Mouse (Mus musculus): ENCODE measurements around the gene Syt9. TPM values are rescaled to one million over a fixed set of nuclear protein-coding genes. Genes with fewer than 3 reads are reported as not detected.
"Not testable (repeated sequence)": the region's sequence is repeated elsewhere in the genome, so short reads cannot be mapped to it uniquely, and the experiment has no call there.

The Syt9 gene
- polyA plus RNA-seq, 1 experiment from 2014 or later, result 0.04 TPM

DNA sequence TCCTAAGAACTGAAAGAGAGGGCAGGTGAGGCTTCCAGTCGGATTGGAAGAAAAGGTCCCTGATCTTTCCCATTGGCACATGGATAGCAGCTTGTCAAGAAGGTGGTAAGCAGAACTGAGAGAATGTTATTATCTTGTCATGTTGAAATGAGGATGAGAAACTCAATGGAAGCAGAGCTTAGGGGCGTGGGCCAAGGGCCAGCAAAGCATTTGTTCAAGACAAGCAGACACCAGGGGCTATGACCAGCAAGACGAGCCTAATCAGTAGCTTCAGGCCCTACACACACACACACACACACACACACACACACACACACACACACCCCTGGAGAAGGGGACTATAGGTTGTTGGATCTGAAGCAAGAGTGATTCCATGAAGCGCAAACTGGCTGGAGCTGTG is 90.6 kb downstream of the Syt9 start:
- no peak for DNase-seq (ENCODE audit: low spot score)

DNA sequence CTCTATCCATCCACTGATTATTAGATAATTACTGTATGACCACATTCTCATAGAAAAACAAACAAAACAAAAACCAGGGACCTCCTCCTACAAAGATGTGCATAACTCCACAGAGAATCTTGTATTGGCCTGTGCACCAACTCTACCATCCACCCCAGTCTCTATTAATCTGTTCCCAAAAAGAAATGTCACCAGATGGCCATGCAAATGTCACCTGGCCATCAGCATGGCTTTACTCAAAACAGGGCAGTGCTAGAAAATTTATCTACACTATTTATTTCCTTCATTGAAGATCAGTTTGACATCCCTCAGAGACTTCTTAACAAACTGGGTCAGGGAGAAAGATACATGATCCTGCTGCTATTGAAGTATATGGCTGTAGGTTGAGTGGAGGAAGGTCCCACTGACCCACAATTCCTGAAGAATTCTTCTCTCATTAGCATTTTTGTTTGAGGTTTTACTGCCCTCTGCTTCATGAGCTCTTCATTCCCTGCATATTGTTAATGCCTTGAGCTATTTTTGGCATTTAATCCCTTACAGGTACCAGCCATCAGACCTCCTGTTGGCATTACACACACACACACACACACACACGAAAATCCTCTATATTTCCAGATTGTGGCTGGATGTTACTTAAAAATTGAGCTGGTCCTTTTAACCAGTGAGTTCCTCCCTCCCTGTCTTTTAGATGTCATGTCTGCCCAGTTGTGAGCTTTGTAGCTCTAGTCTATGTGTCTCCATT is 91.3 kb downstream of the Syt9 start:
- no peak for DNase-seq (ENCODE audit: low spot score)

DNA sequence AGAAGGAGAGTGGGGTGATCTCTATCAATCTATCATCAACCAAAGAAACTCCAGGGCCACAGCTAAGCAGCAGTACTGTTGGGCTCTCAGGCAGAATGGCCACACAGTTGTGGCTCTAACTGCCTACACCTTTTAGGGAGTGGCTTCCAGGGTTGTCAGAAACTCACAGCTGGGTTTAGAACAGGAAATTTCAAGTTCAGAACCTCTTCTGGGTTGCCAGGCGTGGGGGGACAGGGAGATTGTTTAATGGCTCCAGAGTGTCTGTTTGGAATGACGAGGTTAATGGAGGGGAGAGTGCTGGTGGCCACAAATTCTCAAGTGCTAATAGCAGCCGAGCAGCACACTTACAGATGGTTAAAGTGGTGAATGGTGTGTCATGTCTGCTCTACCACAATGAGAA is 92.4 kb downstream of the Syt9 start:
- DNase-seq (ENCODE audit: low spot score), result no peak

DNA sequence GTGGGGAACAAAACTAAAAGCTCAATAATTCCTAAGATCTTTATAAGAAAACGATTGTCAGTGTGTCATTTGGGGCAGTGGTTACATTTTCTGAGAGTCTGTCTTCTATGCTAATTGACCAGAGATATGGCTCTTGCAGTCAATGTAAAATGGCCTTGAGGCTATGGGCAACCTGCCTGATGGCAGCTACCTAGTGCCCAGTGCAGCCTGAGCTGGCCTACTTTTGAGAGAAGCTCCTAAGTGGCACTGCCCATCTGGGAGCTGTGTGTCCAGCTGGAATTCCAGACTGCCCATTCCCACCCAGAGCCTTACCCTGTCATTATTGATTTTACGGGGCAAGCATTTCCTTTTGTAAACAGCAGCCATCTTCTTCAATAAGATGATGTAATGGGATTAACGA is 94.6 kb downstream of the Syt9 start:
- DNase-seq (ENCODE audit: low spot score), result no peak

DNA sequence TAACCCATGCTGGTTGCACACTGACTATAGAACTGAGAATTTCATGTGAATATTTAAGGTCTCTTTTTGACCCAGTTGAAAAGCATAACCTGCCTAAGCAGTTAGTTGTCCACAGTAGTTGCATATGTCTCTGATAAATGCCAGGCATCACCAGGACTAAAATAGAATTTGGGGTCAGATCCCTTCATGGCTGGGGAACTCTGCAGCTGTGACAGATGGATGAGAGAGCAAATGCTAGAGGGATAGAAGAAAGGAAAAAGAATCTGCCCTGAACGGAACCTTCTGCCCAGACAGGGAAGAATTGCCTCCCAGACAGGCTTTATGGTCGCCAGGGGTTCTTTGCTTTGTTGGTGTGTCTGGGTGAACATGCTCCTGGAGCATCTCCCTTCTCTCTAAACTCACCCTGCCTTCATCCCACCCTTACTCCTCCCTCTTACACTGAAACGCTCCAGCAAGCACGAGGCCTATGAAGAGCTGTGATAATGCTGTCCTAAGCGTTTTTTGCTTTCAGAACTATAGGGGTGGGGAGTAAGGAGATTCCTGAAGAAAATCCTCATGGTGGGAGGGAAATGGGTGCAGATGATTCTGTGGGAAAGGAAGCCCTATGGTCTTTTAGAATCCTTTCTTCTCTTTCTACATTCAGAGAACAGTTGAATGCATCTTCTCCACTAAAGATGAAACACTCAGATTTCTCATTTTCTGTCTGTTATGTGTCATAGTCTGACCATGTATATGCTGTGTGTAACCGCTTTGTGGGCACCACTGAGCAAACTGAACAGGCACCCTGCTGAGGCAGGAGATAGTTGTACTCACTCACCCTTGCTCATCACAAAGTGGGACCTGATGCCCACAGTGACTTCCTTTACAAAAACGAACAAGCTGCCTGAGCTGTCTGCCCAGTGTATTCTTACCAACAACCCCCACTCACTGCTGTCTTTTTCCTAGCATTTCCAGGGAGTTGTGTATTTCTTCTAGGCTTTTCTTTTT is 108.7 kb downstream of the Syt9 start:
- DNase-seq (ENCODE audit: low spot score), result no peak

DNA sequence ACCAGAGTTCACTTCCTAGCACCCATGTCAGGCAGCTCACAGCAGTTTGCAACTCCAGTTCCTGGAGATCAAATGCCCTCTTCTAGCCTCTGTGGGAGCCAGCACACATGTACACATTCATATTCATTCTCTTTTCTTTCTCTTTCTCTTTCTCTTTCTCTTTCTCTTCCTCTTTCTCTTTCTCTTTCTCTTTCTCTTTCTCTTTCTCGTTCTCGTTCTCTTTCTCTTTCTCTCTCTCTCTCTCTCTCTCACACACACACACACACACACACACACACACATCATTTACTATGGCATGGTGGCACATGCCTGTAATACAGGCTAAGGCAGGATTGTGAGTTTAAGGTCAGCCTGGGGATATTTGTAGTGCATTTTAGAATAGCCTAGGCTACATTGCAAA is 115.2 kb downstream of the Syt9 start:
- not testable (repeated sequence) for DNase-seq (ENCODE audit: low spot score)

DNA sequence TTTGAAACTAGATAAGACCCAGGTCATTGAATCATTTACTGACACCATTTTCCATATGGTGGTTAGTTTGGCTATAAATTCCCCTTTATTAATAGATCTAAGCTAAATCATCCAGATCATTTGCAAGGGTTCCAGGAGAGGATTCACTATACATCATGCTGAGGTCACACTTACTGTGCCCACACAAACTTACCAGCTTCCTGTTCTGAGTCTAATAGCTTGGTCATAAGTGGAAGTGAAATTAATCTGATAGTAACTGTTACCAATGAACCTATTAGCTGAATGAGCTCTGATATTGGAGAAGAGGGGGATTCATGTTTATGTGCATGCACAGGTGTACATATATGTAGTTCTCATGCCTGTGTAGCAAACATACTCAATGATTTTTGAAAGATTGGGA is 124.9 kb downstream of the Syt9 start:
- DNase-seq (ENCODE audit: low spot score), result no peak

DNA sequence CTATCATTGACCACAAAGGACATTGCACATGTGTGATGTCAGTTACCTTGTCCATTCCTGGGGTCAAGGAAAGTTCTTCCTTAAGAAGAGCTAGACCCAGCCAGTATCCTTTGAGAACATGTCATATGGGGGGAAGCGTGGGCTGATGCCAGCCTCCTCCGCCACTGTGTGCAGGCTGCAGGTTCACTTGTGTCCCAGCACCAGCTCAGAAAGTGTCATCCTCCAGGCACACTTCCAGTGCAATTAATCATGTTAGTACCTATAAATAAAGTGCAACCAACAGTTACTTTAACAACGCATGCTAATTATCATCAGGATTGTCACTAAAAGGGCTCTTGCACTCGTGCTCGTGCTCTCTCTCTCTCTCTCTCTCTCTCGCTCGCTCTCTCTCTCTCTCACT is 126.4 kb downstream of the Syt9 start:
- DNase-seq (ENCODE audit: low spot score), result no peak

DNA sequence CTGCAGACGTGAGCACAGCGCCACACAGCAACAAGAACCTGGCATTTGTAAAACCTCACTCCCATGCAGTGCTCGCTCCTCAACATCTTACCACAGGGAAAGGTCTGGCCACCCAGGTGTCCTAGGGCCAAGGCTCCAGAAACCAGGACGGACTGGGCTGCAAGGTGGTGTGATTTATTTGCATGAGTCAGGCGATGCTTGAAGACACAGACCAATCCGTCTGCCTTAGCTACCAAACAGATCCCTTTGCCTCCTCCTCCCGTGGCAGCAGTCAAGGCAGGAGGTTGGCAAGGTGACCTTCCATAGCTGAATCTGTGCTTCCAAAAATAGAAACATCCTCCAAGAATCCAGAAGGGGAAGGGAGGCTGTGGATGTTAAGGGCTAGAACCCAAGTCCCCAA is 130.1 kb downstream of the Syt9 start:
- no peak for DNase-seq (ENCODE audit: low spot score)

DNA sequence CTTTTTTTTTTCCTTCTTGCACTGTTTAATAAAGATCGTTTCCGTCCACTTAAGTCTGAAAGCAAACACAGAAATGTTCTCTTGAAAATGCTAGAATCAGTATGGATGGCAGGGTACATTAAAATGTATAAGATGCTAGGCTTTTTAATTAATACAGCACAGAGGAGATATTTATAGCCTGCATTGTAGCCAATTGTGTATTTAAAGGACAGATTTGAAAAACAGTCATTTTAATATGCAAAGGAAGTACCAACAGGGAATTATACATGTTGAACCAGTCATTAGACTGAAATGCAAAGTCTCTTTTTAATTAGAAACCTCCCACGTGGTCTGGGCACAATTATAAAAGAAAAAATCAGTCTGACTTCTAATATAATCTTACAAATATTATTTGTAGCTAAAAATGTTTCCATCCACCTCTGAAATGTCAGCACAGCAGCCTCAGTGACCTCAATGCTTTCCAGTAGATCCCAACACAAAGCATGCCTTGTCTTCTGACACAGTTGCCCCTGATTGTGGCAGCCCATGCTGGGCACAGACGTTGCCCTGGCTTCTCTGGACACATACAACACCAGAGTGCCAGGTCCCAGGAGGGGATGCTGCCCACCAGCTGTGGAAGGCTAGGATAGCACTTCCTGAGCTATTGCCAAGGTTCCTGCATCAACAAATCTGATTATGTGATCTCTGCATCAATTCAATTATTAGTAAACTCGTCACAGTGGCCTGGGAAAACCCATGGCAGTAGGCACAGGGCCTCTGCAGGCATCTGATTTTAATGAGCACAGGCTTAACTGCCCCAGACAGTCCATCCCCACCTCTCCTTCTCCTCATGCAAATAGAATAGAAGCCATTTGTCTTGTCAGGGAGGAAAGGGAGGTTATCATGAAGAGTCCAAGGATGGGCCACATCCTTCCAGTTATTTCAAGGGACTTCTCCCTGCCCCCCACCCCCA is 134.5 kb downstream of the Syt9 start:
- DNase-seq (ENCODE audit: low spot score), result no peak

DNA sequence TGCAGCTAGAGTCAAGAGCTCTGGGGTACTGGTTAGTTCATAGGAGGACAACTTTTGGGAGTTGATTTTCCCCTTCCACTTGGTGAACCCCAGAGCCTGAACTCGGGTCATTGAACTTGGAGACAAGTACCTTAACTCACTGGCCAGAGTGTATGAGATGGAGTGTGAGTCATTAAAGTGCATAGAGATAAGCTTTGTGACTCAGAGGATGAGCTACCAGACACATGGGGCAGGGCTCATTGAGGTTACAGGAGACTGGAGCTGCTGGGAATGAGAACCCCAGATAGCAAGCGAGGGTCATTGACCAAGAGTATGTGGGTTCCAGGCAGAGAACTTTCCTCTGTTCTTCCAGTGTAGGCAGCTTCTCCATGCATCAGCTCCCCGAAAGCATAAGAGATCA is 137.4 kb downstream of the Syt9 start:
- DNase-seq (ENCODE audit: low spot score), result no peak

DNA sequence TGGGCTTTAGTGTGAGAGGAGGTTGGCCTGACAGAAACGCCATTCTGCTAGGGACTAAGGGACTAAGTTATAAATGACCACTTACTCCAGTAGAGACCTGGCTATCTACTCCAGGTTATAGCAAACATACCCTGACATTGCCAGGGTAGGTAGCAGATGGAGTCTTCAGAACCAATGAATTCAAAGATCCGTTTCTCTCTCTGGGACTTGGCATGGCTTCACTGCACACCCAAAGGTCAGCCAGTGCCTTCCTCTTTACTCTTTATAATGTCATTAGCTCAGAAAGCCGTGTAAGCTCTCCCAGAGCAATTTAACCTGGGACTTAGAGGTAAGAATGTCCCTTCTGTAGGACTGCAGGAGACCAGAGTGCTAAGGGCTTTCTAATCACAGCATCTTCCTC is 139.2 kb downstream of the Syt9 start:
- no peak for DNase-seq (ENCODE audit: low spot score)

DNA sequence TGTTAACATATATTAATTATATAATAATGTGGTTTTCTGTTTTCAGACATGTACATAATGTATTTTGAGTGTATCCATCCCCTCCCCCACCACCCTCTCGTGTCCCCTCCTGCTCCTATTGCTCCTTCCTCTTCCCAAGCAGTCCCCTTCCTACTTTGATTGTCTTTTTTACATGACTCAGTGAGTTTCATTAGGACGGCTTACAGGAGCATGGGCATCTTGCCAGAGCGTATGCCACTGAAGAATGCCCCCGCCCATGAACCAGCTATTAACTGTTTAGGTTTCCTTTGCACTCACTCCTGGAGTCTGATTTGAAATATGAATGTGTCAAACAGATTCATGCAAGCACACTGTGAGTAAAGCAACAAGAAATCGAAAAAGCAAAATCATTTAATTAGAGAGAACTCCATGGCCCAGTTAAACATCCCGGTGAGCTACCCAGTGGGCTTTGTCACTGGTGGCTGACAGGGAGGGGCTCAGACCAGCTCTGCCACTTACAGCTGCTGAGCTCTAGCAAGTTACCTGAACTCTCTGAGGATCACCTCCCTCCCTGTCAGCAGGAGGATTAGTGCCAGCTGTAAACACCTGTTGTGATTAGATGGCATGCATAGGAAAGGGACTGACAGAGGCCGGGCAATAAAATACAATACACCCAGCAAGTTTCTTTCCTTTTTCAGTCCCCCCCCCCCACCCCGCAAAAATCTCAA is 146.3 kb downstream of the Syt9 start:
- no peak for DNase-seq (ENCODE audit: low spot score)

DNA sequence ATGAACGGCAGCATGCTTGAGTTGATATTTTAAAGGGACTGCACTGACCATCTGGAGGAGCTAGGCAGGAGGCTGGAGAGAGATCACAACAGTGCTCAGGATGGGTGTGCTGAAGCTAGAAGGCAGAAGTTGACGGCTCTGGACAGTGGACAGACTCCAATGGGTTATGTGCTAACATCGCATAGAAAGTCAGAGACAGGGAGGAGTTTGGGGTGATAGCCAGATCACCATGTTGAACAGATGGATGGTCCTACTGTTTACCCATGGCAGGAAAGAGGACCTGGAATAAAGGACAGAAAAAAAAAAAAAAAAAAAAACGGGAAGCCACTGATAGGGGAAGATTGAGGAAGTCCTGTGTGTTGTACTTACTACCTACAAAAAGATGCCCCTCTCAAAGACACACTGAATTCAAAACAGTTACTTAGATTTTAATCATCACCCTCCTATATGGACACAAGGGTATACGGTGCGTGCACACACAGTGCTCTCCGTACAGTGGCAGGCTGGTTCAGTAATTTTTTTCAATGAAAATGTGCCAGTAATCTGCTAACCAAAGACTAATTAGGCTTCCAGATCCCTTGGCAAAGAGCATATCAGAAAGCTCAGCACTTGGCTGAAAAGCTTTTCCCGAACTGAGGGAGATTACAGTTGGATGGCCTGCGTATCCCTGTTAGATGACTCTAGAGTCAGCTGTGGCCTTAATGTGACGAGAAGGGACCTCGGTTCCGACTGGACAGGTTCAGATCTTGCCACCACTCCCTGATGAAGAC is 148.9 kb downstream of the Syt9 start:
- no peak for DNase-seq (ENCODE audit: low spot score)

DNA sequence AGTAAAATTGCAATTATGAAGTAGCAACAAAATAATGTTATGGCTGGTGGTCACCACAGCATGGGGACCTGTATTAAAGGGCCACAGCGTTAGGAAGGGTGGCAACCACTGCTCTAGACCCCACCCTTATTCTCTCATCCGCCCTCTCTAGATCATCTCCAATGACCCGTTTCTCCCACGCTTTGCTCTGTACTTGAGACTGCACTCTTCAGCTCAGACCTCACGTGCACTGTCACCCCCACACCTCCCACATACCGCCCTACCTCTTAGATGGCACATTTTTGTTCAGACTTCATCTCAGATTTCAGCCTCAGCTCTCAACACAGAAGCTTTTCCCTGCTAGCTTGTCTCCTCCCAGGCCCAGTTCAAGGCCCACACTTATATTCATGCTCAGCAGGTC is 150.9 kb downstream of the Syt9 start:
- DNase-seq (ENCODE audit: low spot score), result no peak

DNA sequence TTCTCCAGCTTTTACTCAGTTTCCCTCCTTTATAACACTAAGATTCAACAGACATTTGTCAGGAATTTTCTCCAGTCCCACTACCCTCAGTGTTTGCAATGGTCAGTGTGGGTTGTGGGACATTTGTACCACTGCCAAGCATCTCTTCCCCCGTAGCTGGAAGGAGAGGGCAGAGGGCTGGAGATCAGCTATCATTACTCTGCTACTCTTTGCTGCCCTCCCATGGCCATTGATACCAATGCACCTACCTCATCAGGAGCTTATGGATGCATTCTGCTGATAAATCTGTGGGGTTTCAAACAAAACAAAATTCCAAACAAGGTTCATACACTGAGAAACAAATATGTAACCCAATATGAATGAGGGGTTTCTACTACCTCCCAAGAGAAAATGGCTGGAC is 155.8 kb downstream of the Syt9 start:
- no peak for DNase-seq (ENCODE audit: low spot score)

DNA sequence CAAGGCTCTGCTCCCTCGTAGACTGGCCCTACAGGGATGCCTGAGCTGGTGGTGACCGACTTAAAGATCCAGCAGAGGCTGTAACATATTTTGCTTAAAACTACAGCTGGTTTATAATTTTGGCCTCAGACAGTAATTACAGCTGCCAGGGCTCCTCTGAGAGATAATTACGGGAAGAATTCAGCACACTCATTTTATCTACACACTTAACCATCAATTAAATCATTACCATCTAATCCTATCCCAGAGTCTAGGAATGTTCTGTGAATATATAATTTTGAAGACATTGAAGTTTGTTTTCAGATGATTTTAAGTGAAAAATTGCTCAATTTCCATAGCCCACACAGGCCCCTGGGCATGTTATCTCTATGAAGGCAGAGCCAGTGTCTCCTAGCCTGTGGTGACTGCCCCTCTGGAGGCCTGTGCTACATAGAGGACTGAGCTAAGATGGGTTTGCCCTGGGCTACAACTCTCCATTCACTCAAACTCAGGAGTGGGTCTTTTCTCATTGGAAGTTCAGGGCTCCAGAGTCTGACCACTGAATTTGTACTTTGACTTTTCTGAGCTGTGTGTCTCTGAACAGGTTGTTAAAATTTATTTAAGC is 157.7 kb downstream of the Syt9 start:
- no peak for DNase-seq (ENCODE audit: low spot score)

DNA sequence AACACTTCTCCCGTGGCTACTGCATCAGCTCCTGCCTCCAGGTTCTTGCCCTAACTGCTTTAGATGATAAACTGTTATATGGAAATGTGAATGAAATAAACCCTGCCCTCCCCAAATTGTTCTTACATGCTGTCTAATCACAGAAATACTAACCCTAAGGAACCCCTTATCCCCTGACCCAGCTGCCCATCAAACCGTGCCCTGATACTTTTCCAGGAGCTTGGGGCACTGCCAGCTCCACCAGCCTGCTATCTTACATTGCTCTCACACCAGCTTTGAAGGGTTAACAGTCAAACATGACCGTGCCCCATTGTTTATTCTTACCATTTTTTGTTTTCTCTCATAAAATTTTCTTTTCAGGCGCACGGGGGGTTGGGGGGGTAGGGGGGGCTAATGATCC is 158.8 kb downstream of the Syt9 start:
- DNase-seq (ENCODE audit: low spot score), result no peak

DNA sequence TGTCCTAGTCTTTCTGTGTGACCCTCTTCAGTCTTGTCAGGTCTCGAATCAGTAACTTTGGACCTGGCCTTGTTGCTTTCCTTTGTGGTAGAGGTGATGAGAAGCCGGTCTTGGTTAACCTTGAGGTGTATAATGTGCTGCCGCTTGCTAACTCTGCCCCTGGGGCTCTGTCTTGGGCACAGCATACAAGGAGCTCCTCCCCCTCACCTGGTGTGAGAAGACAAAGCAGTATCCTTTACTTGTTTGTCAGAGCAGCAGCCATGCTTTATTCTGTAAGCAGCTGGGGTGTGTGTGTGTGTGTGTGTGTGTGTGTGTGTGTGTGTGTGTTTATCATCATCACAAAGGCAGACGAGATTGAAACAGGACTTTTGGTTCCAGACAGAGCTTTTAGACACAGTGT is 164.8 kb downstream of the Syt9 start:
- no peak for DNase-seq (ENCODE audit: low spot score)

DNA sequence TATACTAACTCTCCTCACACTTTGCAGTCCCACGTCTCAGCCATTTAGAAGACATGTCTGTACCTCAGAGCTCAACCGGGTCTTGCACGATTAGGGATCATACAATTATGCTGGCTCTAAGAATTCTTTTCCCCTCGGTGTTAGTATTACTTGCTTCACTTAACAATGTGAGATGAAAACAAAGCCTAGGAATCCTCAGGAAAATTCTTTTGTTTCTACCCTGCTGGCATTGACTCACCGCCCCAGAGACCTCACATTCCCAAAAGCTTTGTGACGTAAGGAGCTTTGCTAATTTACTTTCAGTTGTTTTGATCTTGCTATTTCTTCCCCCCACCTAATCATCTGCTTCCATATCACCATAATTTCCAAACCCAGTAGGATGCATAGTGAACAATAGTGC is 166.0 kb downstream of the Syt9 start:
- DNase-seq (ENCODE audit: low spot score), result no peak

All from thymus, postnatal 0 days (tissue).